Mouse (Mus musculus) hindbrain, embryonic 15.5 days (tissue): ENCODE data around the gene Clip1. TPM values are rescaled to one million over a fixed set of nuclear protein-coding genes. Genes with fewer than 3 reads are reported as not detected.
"Not testable (repeated sequence)": the region's sequence is repeated elsewhere in the genome, so short reads cannot be mapped to it uniquely, and the experiment has no call there.

ENCODE experiments used
- ATAC-seq: fragments of 200-750 bp; cut with Nextera tagmentation; 2 replicates; pipeline ENCODE4 v1.8.0; 2017; ENCODE audit warnings: low read depth, moderate number of reproducible peaks, moderate TSS enrichment; ENCODE audit not compliant: low FRiP score
- H3K27ac ChIP-seq: fragments of 300-500 bp; sonication (generic); replicated peaks from 2 replicates; pipeline ENCODE4 v1.5.1; 2015; ENCODE audit warnings: mild to moderate bottlenecking, inconsistent platforms
- H3K27me3 ChIP-seq: fragments of 300-500 bp; sonication (generic); 2 replicates; pipeline ENCODE4 v1.6.1; 2015; ENCODE audit warnings: control low read depth, inconsistent platforms
- H3K36me3 ChIP-seq: fragments of 300-500 bp; sonication (generic); 2 replicates; pipeline ENCODE4 v1.6.1; 2015; ENCODE audit warnings: control low read depth, inconsistent platforms
- H3K4me1 ChIP-seq: fragments of 300-500 bp; sonication (generic); replicated peaks from 2 replicates; pipeline ENCODE4 v1.6.1; 2015; ENCODE audit warnings: control low read depth, inconsistent platforms
- H3K4me2 ChIP-seq: fragments of 300-500 bp; sonication (generic); 2 replicates; pipeline ENCODE4 v1.6.1; 2015; ENCODE audit warnings: moderate library complexity, mild to moderate bottlenecking, inconsistent platforms
- H3K4me3 ChIP-seq: fragments of 300-500 bp; sonication (generic); 2 replicates; pipeline ENCODE4 v1.5.1; 2015; ENCODE audit warnings: mild to moderate bottlenecking, inconsistent platforms
- H3K9ac ChIP-seq: fragments of 300-500 bp; sonication (generic); 2 replicates; pipeline ENCODE4 v1.6.1; 2015; ENCODE audit warnings: inconsistent platforms
- H3K9me3 ChIP-seq: fragments of 300-500 bp; sonication (generic); 2 replicates; pipeline ENCODE4 v1.6.1; 2016; ENCODE audit warnings: control low read depth, inconsistent platforms
- WGBS: fragments of 180-500 bp; shearing (Covaris S2); methylation state at CpG from one replicate; pipeline ENCODE4 v1.1.7; 2015; 5-methylcytosine and 5-hydroxymethylcytosine counted together
- polyA plus RNA-seq: library from polyadenylated mRNA; unstranded; fragments of >200 nt; fragmentation: Nextera tagmentation; extraction: Ambion mirVana; gene quantifications from 2 replicates; pipeline ENCODE4 v1.2.1, GENCODE M21; 2015

The Clip1 gene
- 79.6 and 81.0 TPM in 2 replicates for polyA plus RNA-seq

- WGBS, result under 1% methylated on average over 36 of the region's 64 CpGs
- Histone ChIP-seq H3K27me3 (no peaks in the 10 kb centered on the region), H3K4me3 (peak within 1 kb of the TSS; percentile 87), H3K9me3 (no peaks in the 10 kb centered on the region), H3K9ac (peak within 1 kb of the TSS; percentile 98), H3K27ac (peak within 1 kb of the TSS; percentile 99), H3K36me3 (no peaks in the 10 kb centered on the region), H3K4me2 (peak within 1 kb of the TSS; percentile 74), H3K4me1 (peaks cover 32% of the 10 kb centered on the region)
- ATAC-seq, result peak; percentile 75
Measured at GRCm38 (mm10) chr5:123684221-123685144, at the start of gene Clip1. Gene Clip1 (minus strand): TSS chr5:123684618.

GRCm38 (mm10) chr5:123730981-123731380 lies 46.6 kb upstream of the Clip1 start:
- Histone ChIP-seq H3K36me3 (peaks cover 80% of the 10 kb centered on the region), H3K27me3 (no peaks in the 10 kb centered on the region)

DNA sequence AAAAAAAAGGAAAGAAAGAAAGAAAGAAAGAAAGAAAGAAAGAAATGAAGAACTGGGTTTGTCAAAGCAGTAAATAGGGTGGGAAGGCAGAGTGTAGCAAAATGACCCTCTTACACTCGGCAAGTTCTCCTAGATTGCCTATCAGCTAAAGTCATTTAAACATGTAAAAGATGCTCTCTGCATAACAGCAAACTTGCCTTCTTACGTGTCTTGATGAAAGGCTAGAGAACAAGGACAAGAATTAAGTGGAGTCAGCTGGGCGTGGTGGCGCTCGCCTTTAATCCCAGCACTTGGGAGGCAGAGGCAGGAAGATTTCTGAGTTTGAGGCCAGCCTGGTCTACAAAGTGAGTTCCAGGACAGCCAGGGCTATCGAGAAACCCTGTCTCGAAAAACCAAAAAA lies 39.4 kb upstream of the Clip1 start:
- H3K4me1 ChIP-seq, result peaks cover 14% of the 10 kb centered on the region
- H3K4me2 ChIP-seq, H3K9me3 ChIP-seq, H3K27ac ChIP-seq, H3K4me3 ChIP-seq, H3K27me3 ChIP-seq, H3K9ac ChIP-seq, ATAC-seq: not testable (repeated sequence)
- H3K36me3 ChIP-seq, result peaks cover 17% of the 10 kb centered on the region
- 93% methylated on average over 7 of the region's 7 CpGs for WGBS

More at GRCm38 (mm10) chr5:123730981-123731380, 46.6 kb upstream of the Clip1 start:
- 98% methylated on average over 2 of the region's 2 CpGs for WGBS
- H3K9ac ChIP-seq, result no peak overlapping the region
- no peaks in the 10 kb centered on the region for H3K4me1 ChIP-seq
- H3K4me3 ChIP-seq, result no peak overlapping the region
- no peak overlapping the region for H3K4me2 ChIP-seq
- H3K27ac ChIP-seq, result no peak overlapping the region
- ATAC-seq, result no peak
- no peaks in the 10 kb centered on the region for H3K9me3 ChIP-seq

DNA sequence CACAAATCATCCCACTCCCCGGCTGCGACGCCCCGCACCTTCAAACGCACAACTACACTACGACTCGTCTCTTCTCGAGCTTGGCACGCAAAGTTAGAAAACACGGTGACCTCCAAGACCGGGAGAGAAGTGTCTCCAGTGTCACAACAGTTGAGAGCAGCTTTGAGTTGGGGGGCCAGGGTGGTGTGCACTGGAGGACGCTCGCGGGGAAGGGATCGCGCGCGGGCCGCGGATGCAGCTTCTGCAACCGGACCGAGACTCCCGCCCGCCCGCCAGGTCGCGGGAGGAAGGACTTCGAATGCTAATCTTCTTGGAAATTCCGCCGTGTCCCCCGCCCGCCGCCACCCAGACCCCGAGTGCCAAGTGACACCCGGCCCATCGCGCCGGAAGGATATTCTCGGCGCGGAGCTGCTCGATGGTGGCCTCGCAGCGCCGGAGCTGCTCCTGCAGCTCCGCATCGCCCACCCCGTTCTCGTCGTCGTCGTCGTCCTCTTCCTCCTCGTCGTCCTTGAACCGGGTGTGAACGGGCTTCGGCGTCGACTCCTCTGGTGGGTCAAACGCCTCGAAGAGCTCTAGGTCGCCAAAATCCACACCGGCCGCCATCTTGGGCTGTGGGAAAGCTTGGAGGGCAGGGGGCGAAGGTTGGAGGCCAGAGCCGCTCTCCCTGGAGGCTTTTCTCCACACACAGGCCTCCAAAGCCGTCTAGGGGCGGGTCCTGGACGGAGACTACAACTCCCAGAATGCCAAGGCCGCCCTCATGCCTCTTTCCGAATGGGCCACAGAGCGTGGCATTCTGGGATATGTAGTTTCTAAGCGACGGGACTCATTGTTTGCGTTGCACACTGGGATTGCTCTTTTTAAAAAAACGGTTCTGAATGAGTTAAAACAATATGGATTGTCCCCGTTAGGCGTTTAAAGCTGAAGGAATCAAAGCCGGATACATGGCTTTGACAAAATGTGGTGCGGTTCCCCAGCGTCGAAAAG lies 36.2 kb upstream of the Clip1 start, which contains the start of gene Zcchc8:
Gene Zcchc8, minus strand, starts transcription at position 773 of the 984 bp plus-strand sequence.
- Histone ChIP-seq H3K27me3 (no peaks in the 10 kb centered on the region), H3K9ac (peak within 1 kb of the TSS; percentile 83), H3K27ac (peak within 1 kb of the TSS; percentile 92), H3K4me3 (peak within 1 kb of the TSS; percentile 90), H3K9me3 (no peaks in the 10 kb centered on the region), H3K4me2 (peak within 1 kb of the TSS; percentile 76), H3K4me1 (peaks cover 33% of the 10 kb centered on the region), H3K36me3 (peaks cover 8% of the 10 kb centered on the region)
- peak; percentile 100 for ATAC-seq
- under 1% methylated on average over 83 of the region's 83 CpGs for WGBS

GRCm38 (mm10) chr5:123714622-123715021 lies 30.2 kb upstream of the Clip1 start:
- H3K9me3 ChIP-seq, result no peaks in the 10 kb centered on the region
- ATAC-seq, result no peak
- peaks cover 59% of the 10 kb centered on the region for H3K36me3 ChIP-seq
- no peak overlapping the region for H3K27ac ChIP-seq
- H3K4me1 ChIP-seq, result peaks cover 27% of the 10 kb centered on the region
- H3K4me3 ChIP-seq, result no peak overlapping the region
- no peaks in the 10 kb centered on the region for H3K27me3 ChIP-seq
- no peak overlapping the region for H3K4me2 ChIP-seq
- no peak overlapping the region for H3K9ac ChIP-seq
- WGBS, result 92% methylated on average over 4 of the region's 4 CpGs

DNA sequence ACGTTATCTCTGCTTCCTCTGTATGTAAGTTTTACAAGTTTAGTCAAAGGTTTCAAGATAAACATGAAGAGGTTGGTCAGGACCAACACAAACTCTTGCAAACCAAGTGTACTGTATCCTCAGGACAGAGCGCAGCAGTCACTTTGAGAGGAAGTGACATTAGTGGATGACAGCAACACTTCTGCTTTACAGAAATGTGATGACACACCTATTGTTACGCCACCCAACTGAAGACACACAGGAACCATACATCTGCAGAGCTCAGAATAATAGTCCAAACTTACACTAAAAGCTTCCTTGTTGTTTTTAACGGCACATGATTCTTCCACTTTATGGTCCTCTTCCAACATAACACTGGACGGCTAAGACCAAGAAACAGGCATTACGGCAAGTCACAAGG lies 29.4 kb upstream of the Clip1 start:
- ATAC-seq, result no peak
- Histone ChIP-seq H3K27ac (no peak overlapping the region), H3K4me3 (no peak overlapping the region), H3K9ac (no peak overlapping the region), H3K36me3 (peaks cover 63% of the 10 kb centered on the region), H3K4me1 (peaks cover 19% of the 10 kb centered on the region), H3K4me2 (no peak overlapping the region), H3K27me3 (no peaks in the 10 kb centered on the region), H3K9me3 (no peaks in the 10 kb centered on the region)
- WGBS, result 96% methylated on average over 6 of the region's 6 CpGs

DNA sequence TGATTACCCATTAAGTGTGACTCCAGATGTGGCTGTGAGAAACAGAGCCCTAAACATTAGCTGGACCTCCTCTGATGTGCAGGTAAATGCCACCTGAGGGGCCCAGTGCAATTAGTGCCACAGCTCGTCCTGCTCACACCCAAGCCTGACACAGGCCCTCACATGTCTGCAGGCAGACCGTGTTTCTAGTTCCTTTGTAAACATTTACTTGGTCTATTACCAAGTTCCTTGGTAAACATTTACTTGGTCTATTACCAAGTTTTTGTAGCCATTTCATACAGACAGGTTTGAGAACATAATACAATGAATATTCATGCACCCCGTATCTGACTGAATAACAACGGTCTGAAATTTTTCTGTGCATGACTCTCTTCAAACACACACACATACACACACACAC lies 25.2 kb upstream of the Clip1 start:
- Histone ChIP-seq H3K4me2 (no peak overlapping the region), H3K9ac (no peak overlapping the region), H3K27me3 (no peaks in the 10 kb centered on the region), H3K36me3 (peaks cover 87% of the 10 kb centered on the region), H3K9me3 (no peaks in the 10 kb centered on the region), H3K4me3 (no peak overlapping the region), H3K4me1 (no peaks in the 10 kb centered on the region), H3K27ac (no peak overlapping the region)
- WGBS, result 89% methylated on average over 4 of the region's 4 CpGs
- ATAC-seq, result no peak

DNA sequence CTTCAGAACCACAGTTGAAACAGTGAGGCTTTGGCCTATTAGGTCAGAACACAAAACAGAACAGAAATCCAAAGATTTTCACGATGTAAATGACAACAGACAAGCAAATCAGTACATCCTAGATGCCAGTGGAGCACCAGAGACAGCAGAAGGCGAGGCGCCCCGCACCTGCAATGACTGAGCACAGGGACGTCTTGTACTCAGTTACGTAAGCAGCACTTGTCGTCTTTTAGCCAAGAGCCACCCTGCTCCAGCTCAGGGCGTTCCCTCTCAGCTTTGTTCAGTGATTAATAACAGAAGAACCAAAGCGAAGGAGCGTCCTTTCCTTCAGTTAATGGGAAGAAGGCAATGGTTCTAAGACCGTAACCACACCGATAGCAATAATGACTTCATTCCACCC lies 24.2 kb upstream of the Clip1 start:
- Histone ChIP-seq H3K9me3 (no peaks in the 10 kb centered on the region), H3K4me2 (no peak overlapping the region), H3K27me3 (no peaks in the 10 kb centered on the region), H3K36me3 (peaks cover 84% of the 10 kb centered on the region), H3K4me1 (no peaks in the 10 kb centered on the region), H3K27ac (no peak overlapping the region), H3K4me3 (no peak overlapping the region), H3K9ac (no peak overlapping the region)
- 94% methylated on average over 12 of the region's 12 CpGs for WGBS
- ATAC-seq, result no peak

DNA sequence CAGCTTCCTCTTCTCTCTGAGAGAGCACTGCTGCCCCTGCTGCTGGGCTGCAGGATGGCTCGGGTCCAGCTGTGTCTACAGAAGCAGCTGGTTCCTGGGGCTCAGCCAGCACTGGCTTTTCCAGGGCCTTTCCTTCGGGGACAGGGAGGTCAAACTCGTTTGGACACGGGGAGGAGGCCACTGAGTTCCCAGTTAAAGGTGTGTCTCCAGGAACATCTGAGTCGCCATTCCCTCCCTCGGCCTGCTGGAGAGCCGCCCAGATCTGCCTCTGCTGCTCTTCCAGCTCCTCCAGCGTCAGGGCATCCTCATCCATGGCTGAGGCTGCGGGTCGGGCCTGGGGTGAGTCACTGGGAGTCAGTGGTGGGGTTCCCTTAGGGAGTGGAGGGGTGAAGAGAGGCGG lies 16.2 kb upstream of the Clip1 start:
- Histone ChIP-seq H3K27ac (no peak overlapping the region), H3K9me3 (no peaks in the 10 kb centered on the region), H3K4me1 (no peaks in the 10 kb centered on the region), H3K9ac (no peak overlapping the region), H3K27me3 (no peaks in the 10 kb centered on the region), H3K4me3 (no peak overlapping the region), H3K4me2 (no peak overlapping the region), H3K36me3 (peaks cover 66% of the 10 kb centered on the region)
- no peak for ATAC-seq
- WGBS, result 69% methylated on average over 11 of the region's 11 CpGs

- H3K4me1 ChIP-seq, result no peaks in the 10 kb centered on the region
- H3K4me3 ChIP-seq, result no peak overlapping the region
- ATAC-seq, result no peak
- WGBS, result 37% methylated on average over 3 of the region's 3 CpGs
- H3K9ac ChIP-seq, result no peak overlapping the region
- no peak overlapping the region for H3K27ac ChIP-seq
- H3K36me3 ChIP-seq, result peaks cover 53% of the 10 kb centered on the region
- H3K4me2 ChIP-seq, result no peak overlapping the region
- no peaks in the 10 kb centered on the region for H3K9me3 ChIP-seq
- no peaks in the 10 kb centered on the region for H3K27me3 ChIP-seq
Measured at GRCm38 (mm10) chr5:123699198-123699597, 14.8 kb upstream of the Clip1 start.

DNA sequence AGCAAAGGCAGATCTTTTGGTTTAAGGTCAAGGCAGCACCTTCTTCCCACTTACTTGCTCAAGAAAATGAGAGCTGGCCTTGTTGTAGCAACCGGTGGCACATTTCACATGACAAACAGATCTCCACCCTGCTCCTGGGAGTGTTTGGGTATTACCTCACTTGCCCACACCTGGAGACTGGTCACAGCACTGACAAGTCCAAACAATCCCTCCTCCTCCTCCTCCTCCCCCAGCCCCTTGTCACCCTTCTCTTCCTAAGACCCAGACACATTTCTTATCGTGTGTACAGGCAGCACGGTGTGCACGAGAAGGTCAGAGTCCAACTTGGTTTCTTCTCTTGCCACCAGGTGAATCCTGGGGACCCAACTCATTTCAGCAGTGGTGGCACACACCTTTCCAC lies 12.5 kb upstream of the Clip1 start:
- Histone ChIP-seq H3K4me1 (no peaks in the 10 kb centered on the region), H3K36me3 (peaks cover 34% of the 10 kb centered on the region), H3K4me3 (no peak overlapping the region), H3K9me3 (no peaks in the 10 kb centered on the region), H3K4me2 (no peak overlapping the region), H3K9ac (no peak overlapping the region), H3K27me3 (no peaks in the 10 kb centered on the region), H3K27ac (no peak overlapping the region)
- ATAC-seq, result no peak
- WGBS, result 92% methylated on average over 4 of the region's 4 CpGs

DNA sequence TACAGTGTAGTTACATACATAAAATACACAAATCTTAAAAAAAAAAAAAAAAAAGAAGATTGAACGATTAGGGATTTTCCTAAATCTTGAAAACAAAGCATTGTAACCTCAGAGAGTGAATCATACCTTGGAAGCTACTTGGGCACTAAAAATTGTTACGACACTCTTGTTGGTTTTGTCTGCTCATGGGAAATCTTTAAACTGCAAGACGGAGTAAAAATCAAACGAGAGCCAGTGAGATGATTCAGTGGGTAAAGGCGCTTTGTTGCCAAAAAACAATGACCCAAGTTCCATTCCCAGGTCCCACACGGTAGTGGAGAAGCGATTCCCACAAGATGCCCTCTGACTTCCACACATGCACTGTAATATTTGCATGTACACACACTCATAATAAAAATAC lies 11.8 kb upstream of the Clip1 start:
- no peak overlapping the region for H3K27ac ChIP-seq
- H3K9me3 ChIP-seq, result no peaks in the 10 kb centered on the region
- no peak overlapping the region for H3K4me2 ChIP-seq
- no peak overlapping the region for H3K4me3 ChIP-seq
- ATAC-seq, result no peak
- no peaks in the 10 kb centered on the region for H3K27me3 ChIP-seq
- no peaks in the 10 kb centered on the region for H3K4me1 ChIP-seq
- H3K36me3 ChIP-seq, result peaks cover 27% of the 10 kb centered on the region
- H3K9ac ChIP-seq, result no peak overlapping the region
- 92% methylated on average over 7 of the region's 7 CpGs for WGBS
